Mouse (Mus musculus) MEL (cell line): ENCODE results near the gene Sox5. TPM values are rescaled to one million over a fixed set of nuclear protein-coding genes. Genes with fewer than 3 reads are reported as not detected.

Source experiments
- DNase-seq: peaks from one replicate; pipeline ENCODE4 v3.0.0; 2011; ENCODE audit warnings: low read depth, low spot score
- H3K27ac ChIP-seq: 2 replicates; pipeline ENCODE4 v1.5.1; 2012; ENCODE audit warnings: low read depth, mild to moderate bottlenecking, control low read depth, low read length, moderate library complexity; ENCODE audit not compliant: control insufficient read depth
- H3K27me3 ChIP-seq, 2 experiments: fragments of 150-350 bp in 1 of 2; sonication (generic) in 1 of 2; 2 replicates each; pipeline ENCODE4 v1.6.1; 2012; ENCODE audit warnings: low read length in 2 of 2, mild to moderate bottlenecking in 2 of 2, improper control_type of control experiment in 1 of 2, moderate library complexity in 1 of 2; ENCODE audit not compliant: insufficient read depth in 2 of 2, control insufficient read depth in 1 of 2
- H3K36me3 ChIP-seq, 2 experiments: 2 replicates each; pipeline ENCODE4 v1.6.1; 2012 to 2014; ENCODE audit warnings: low read length in 2 of 2, improper control_type of control experiment in 1 of 2, inconsistent platforms in 1 of 2, mild to moderate bottlenecking in 1 of 2; ENCODE audit not compliant: insufficient read depth in 2 of 2, control insufficient read depth in 1 of 2
- H3K4me1 ChIP-seq, 2 experiments: fragments of 150-350 bp in 1 of 2; sonication (generic) in 1 of 2; 2 replicates each; pipeline ENCODE4 v1.6.1; 2012; ENCODE audit warnings: low read length in 2 of 2, improper control_type of control experiment in 1 of 2, mild to moderate bottlenecking in 1 of 2; ENCODE audit not compliant: insufficient read depth in 2 of 2, control insufficient read depth in 1 of 2
- H3K4me3 ChIP-seq, 2 experiments: fragments of 150-350 bp in 1 of 2; sonication (generic) in 1 of 2; 2 replicates each; pipeline ENCODE4 v1.5.1; 2012; ENCODE audit warnings: low read depth in 2 of 2, low read length in 2 of 2, mild to moderate bottlenecking in 2 of 2, moderate library complexity in 2 of 2, control low read depth in 1 of 2, improper control_type of control experiment in 1 of 2; ENCODE audit not compliant: control insufficient read depth in 1 of 2, insufficient read depth in 1 of 2
- H3K79me2 ChIP-seq: 2 replicates; pipeline ENCODE4 v1.6.1; 2012; ENCODE audit warnings: mild to moderate bottlenecking, low read length, moderate library complexity; ENCODE audit not compliant: control insufficient read depth, poor library complexity, insufficient read depth
- H3K9ac ChIP-seq: 2 replicates; pipeline ENCODE4 v1.6.1; 2012; ENCODE audit warnings: low read depth, mild to moderate bottlenecking, control low read depth, low read length, moderate library complexity; ENCODE audit not compliant: control insufficient read depth, poor library complexity, severe bottlenecking
- H3K9me3 ChIP-seq: fragments of 150-350 bp; sonication (generic); replicated peaks from 2 replicates; pipeline ENCODE4 v1.6.1; 2012; ENCODE audit warnings: mild to moderate bottlenecking, low read length, improper control_type of control experiment, moderate library complexity; ENCODE audit not compliant: insufficient read depth
- BHLHE40 ChIP-seq: IDR thresholded peaks from 2 replicates; pipeline ENCODE4 v1.6.1; 2012; ENCODE audit warnings: low read depth, mild to moderate bottlenecking, inconsistent platforms, low read length, improper control_type of control experiment, borderline replicate concordance
- CHD1 ChIP-seq: IDR thresholded peaks from 2 replicates; pipeline ENCODE4 v1.6.1; 2012; ENCODE audit warnings: low read depth, mild to moderate bottlenecking, inconsistent platforms, low read length, improper control_type of control experiment
- CHD2 ChIP-seq: IDR thresholded peaks from 2 replicates; pipeline ENCODE4 v1.6.1; 2011; ENCODE audit warnings: low read length, improper control_type of control experiment
- CTCF ChIP-seq, 3 experiments: IDR thresholded peaks in 2 of 3; conservative IDR thresholded peaks in 1 of 3; 2 replicates each; pipeline ENCODE4 v1.5.1; 2011 to 2012; ENCODE audit warnings: low read length in 3 of 3, low read depth in 2 of 3, mild to moderate bottlenecking in 2 of 3, improper control_type of control experiment in 1 of 3, inconsistent platforms in 1 of 3, mixed read lengths in 1 of 3, moderate library complexity in 1 of 3; ENCODE audit not compliant: control insufficient read depth in 1 of 3, insufficient read depth in 1 of 3, poor library complexity in 1 of 3, severe bottlenecking in 1 of 3
- ELF1 ChIP-seq: IDR thresholded peaks from 2 replicates; pipeline ENCODE4 v1.6.1; 2014; ENCODE audit warnings: low read depth, mild to moderate bottlenecking, inconsistent platforms, low read length, improper control_type of control experiment, moderate library complexity
- GABPA ChIP-seq: IDR thresholded peaks from 2 replicates; pipeline ENCODE4 v1.6.1; 2012; ENCODE audit warnings: low read depth, mild to moderate bottlenecking, inconsistent platforms, low read length, improper control_type of control experiment, moderate library complexity
- HCFC1 ChIP-seq: IDR thresholded peaks from 2 replicates; pipeline ENCODE4 v1.6.1; 2012; ENCODE audit warnings: low read depth, mild to moderate bottlenecking, inconsistent platforms, low read length, improper control_type of control experiment, moderate library complexity
- JUND ChIP-seq: IDR thresholded peaks from 2 replicates; pipeline ENCODE4 v1.6.1; 2011; ENCODE audit warnings: low read depth, mild to moderate bottlenecking, improper control_type of control experiment, low read length
- MAFK ChIP-seq: IDR thresholded peaks from 2 replicates; pipeline ENCODE4 v1.6.1; 2011; ENCODE audit warnings: low read depth, mild to moderate bottlenecking, low read length, improper control_type of control experiment, borderline replicate concordance
- MXI1 ChIP-seq: IDR thresholded peaks from 2 replicates; pipeline ENCODE4 v1.6.1; 2011; ENCODE audit warnings: mild to moderate bottlenecking, low read depth, low read length, improper control_type of control experiment
- MYB ChIP-seq: IDR thresholded peaks from 2 replicates; pipeline ENCODE4 v1.6.1; 2011; ENCODE audit warnings: mild to moderate bottlenecking, low read depth, low read length, improper control_type of control experiment
- MYC ChIP-seq: IDR thresholded peaks from 2 replicates; pipeline ENCODE4 v1.6.1; 2011; ENCODE audit warnings: low read depth, mild to moderate bottlenecking, low read length, improper control_type of control experiment, moderate library complexity
- POLR2A ChIP-seq, 2 experiments: IDR thresholded peaks; 2 replicates each; pipeline ENCODE4 v1.6.1; 2011 to 2012; ENCODE audit warnings: low read length in 2 of 2, mild to moderate bottlenecking in 2 of 2, control low read depth in 1 of 2, improper control_type of control experiment in 1 of 2, low read depth in 1 of 2, moderate library complexity in 1 of 2; ENCODE audit not compliant: control insufficient read depth in 1 of 2, insufficient read depth in 1 of 2, poor library complexity in 1 of 2
- POLR2AphosphoS5 ChIP-seq: IDR thresholded peaks from 2 replicates; pipeline ENCODE4 v1.6.1; 2012; ENCODE audit warnings: low read depth, borderline replicate concordance, mild to moderate bottlenecking, inconsistent platforms, low read length, moderate library complexity, mixed read lengths
- RCOR1 ChIP-seq: IDR thresholded peaks from 2 replicates; pipeline ENCODE4 v1.6.1; 2012; ENCODE audit warnings: low read depth, mild to moderate bottlenecking, inconsistent platforms, low read length, improper control_type of control experiment
- SMC3 ChIP-seq: IDR thresholded peaks from 2 replicates; pipeline ENCODE4 v1.6.1; 2011; ENCODE audit warnings: low read depth, low read length, improper control_type of control experiment
- TAL1 ChIP-seq: IDR thresholded peaks from 2 replicates; pipeline ENCODE4 v1.6.1; 2012; ENCODE audit warnings: mild to moderate bottlenecking, inconsistent platforms, low read length, moderate library complexity, mixed read lengths
- TCF12 ChIP-seq: IDR thresholded peaks from 2 replicates; pipeline ENCODE4 v1.6.1; 2014; ENCODE audit warnings: low read depth, mild to moderate bottlenecking, inconsistent platforms, low read length, improper control_type of control experiment, moderate library complexity
- UBTF ChIP-seq: IDR thresholded peaks from 2 replicates; pipeline ENCODE4 v1.6.1; 2012; ENCODE audit warnings: low read depth, mild to moderate bottlenecking, inconsistent platforms, low read length, improper control_type of control experiment, moderate library complexity, borderline replicate concordance; ENCODE audit not compliant: insufficient read depth
- USF1 ChIP-seq: IDR thresholded peaks from 2 replicates; pipeline ENCODE4 v1.6.1; 2014; ENCODE audit warnings: low read depth, mild to moderate bottlenecking, inconsistent platforms, low read length, improper control_type of control experiment, moderate library complexity
- USF2 ChIP-seq, 2 experiments: IDR thresholded peaks; 2 replicates each; pipeline ENCODE4 v1.6.1; 2011 to 2012; ENCODE audit warnings: improper control_type of control experiment in 2 of 2, low read length in 2 of 2, borderline replicate concordance in 1 of 2, inconsistent platforms in 1 of 2, low read depth in 1 of 2, mild to moderate bottlenecking in 1 of 2; ENCODE audit not compliant: insufficient read depth in 1 of 2
- ZC3H11A ChIP-seq: IDR thresholded peaks from 2 replicates; pipeline ENCODE4 v1.6.1; 2012; ENCODE audit warnings: low read depth, mild to moderate bottlenecking, inconsistent platforms, low read length, improper control_type of control experiment
- ZKSCAN1 ChIP-seq: IDR thresholded peaks from 2 replicates; pipeline ENCODE4 v1.6.1; 2012; ENCODE audit warnings: low read depth, mild to moderate bottlenecking, inconsistent platforms, low read length, improper control_type of control experiment, moderate library complexity
- polyA plus RNA-seq, 2 experiments: library from polyadenylated mRNA; stranded (reverse) in 1 of 2; unstranded in 1 of 2; fragments of >175 nt in 1 of 2; fragments of >200 nt in 1 of 2; gene quantifications; 2 replicates each; pipeline versions ENCODE4 v1.2.1 to v1.2.4; 2012; ENCODE audit warnings: low replicate concordance in 2 of 2, low read depth in 1 of 2; ENCODE audit not compliant: insufficient read length in 2 of 2, insufficient read depth in 1 of 2, missing spikeins in 1 of 2
- total RNA-seq: library from RNA; depleted of rRNA; stranded (reverse); fragments of 300-350 nt; gene quantifications from 2 replicates; pipeline ENCODE4 v1.2.3, GENCODE M21; 2012

The Sox5 gene
- total and polyA plus RNA-seq, 3 experiments: 0.19 to 3.0 TPM; not detected in 1

DNA sequence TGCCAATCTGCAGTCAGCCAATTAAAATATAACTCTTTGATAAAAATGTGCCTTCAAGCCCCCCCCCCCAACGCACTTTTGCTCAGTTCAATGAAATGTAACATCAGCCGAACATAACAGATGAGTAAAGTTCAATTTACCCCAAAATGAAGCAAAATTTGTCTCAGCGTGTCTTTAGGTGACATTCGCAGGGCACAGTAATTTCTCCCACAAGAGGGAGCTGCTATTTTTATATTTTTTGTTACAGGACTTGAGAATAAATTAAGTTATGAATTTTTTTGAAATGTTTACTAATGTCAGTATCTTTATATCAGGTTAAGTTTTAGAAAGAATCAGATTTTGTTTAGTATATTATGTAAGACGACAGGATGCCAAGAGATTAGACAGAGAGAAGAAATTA lies 280.3 kb downstream of the Sox5 start:
- no peaks in the 10 kb centered on the region for H3K9me3 ChIP-seq
- H3K27me3 ChIP-seq: no peaks in the 10 kb centered on the region
- H3K4me3 ChIP-seq: no peak overlapping the region
- TF ChIP-seq GABPA (no peak), USF2 (IDR thresholded peaks at IDR 0.05; ENCODE audit: borderline replicate concordance in 1 of 2, insufficient read depth in 1 of 2, low read depth in 1 of 2, low read length in 2 of 2) (no peak), ELF1 (no peak), MXI1 (no peak), CHD2 (no peak), CTCF (IDR thresholded peaks at IDR 0.05 in 2 of 3, conservative IDR thresholded peaks at IDR 0.05 in 1 of 3; ENCODE audit: control insufficient read depth in 1 of 3, insufficient read depth in 1 of 3, low read depth in 2 of 3, low read length in 3 of 3, poor library complexity in 1 of 3, severe bottlenecking in 1 of 3) (no peak), MYB (no peak), JUND (no peak), ZC3H11A (no peak), RCOR1 (no peak), ZKSCAN1 (no peak)
- H3K79me2 ChIP-seq: no peaks in the 10 kb centered on the region
- no peak overlapping the region for H3K9ac ChIP-seq
- H3K27ac ChIP-seq: no peak overlapping the region
- no peaks in the 10 kb centered on the region for H3K36me3 ChIP-seq
- DNase-seq: no peak
- no peaks in the 10 kb centered on the region for H3K4me1 ChIP-seq

GRCm38 (mm10) chr6:144498177-144498576 lies 283.6 kb downstream of the Sox5 start:
- no peaks in the 10 kb centered on the region for H3K27me3 ChIP-seq
- TF ChIP-seq MAFK (no peak), RCOR1 (no peak), UBTF (no peak), TCF12 (no peak), HCFC1 (no peak), POLR2AphosphoS5 (no peak), MYC (no peak), POLR2A (IDR thresholded peaks at IDR 0.05; ENCODE audit: control insufficient read depth in 1 of 2, insufficient read depth in 1 of 2, low read depth in 1 of 2, low read length in 2 of 2, poor library complexity in 1 of 2) (no peak), USF1 (no peak), BHLHE40 (no peak), SMC3 (no peak), TAL1 (no peak), CHD1 (no peak), ZC3H11A (no peak), JUND (no peak), GABPA (no peak), MYB (no peak)
- H3K9me3 ChIP-seq: no peaks in the 10 kb centered on the region
- no peaks in the 10 kb centered on the region for H3K79me2 ChIP-seq
- no peaks in the 10 kb centered on the region for H3K36me3 ChIP-seq
- DNase-seq: no peak
- no peak overlapping the region for H3K9ac ChIP-seq
- H3K4me3 ChIP-seq: no peak overlapping the region
- H3K27ac ChIP-seq: no peak overlapping the region
- H3K4me1 ChIP-seq: no peaks in the 10 kb centered on the region
